Mouse (Mus musculus) kidney, adult 11 months (tissue): ENCODE results near the gene Pcsk2.
A peak's percentile ranks its signal among the peaks of the same experiment; 100 is the strongest.

Experiments used
- DNase-seq: peaks from one replicate; pipeline ENCODE4 v3.0.0; 2022

Gene Pcsk2

DNA sequence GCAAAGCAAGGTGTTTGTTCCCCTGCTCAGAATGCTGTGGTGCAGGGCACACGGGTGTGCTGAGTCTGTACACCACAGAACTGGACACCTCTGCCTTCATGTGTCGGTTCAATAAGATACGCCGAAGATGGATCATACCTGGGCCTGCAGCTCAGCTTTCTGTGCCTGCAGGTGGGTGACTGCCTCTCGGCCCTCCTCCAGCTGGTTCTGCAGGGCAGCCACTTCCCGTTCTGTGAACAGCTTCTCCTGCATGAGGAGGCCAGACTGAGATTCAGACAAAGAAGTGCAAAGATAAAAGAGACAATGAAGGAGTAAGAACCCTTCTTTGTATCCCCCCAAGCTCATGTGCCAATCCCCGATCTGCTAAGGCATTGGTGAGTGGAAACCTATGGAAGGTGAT is 295.6 kb downstream of the Pcsk2 start:
- DNase-seq = no peak

- DNase-seq = no peak
Measured at GRCm38 (mm10) chr2:143844779-143845178, 298.8 kb downstream of the Pcsk2 start.

DNA sequence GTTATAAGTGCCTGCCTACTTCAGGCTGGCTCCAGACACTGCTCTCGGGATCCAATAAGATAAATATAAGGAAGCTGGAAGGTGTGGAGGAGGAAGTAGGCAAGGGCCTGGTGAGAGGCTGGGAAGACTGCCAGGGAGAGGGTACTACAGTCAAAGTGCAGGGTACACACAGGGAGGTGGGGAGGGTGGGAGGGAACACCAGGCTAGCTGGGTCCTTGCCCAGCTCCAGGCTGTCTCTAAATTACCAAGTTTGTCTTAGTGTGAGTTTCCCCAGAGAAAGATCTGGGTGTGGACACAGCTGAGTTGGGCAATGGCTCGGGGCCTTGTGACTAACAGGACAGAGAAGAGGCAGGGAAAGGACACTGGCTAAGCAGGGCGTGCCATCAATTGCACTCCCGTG is 300.8 kb downstream of the Pcsk2 start:
- DNase-seq = peak; percentile 72

GRCm38 (mm10) chr2:143847291-143847690 is 301.3 kb downstream of the Pcsk2 start:
- DNase-seq = no peak

- DNase-seq = no peak
Measured at GRCm38 (mm10) chr2:143851354-143852221, 305.6 kb downstream of the Pcsk2 start.

GRCm38 (mm10) chr2:143852295-143853275 is 306.6 kb downstream of the Pcsk2 start:
- no peak for DNase-seq

- DNase-seq = no peak
Measured at GRCm38 (mm10) chr2:143853447-143853846, 307.5 kb downstream of the Pcsk2 start.

- no peak for DNase-seq
Measured at GRCm38 (mm10) chr2:143859166-143859565, 313.2 kb downstream of the Pcsk2 start.

DNA sequence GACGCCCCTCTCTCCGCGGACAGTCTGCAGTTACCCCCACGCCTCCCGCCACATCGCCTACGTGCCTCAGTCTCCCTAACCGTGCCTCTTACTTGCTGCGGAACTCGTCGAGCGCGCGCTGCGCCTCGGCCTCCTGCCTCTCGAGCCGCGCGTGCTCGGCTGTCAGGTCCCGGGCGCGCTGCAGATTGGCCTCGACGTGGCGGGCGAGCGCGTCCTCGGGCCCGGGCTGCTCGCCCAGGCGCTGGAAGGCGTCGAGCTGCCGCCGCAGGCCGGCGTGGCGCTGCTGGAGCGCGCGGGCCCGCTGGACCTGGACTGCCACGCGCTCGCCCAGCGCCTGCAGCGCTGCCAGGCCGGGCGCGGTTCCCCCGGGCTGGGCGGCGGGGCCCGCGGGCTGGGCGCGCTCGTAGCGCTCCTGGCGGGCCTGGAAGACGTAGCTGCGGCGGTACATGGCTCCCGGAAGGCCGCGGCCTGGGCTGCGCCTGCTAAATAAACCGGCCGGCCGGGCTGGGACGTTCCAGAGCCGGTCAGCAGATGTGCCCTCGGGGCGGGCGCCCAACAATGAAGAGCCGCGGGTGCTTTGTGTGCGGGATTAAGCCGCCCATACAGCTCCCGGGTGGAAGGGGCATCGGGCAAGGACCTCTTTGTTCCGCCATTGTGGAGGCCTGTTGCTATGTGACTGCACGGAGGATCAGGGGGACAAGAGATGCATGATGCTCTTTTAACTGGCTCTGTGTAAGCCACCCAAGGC is 316.7 kb downstream of the Pcsk2 start, which contains the start of gene Bfsp1:
Bfsp1 (minus strand) TSS at position 690 of the 748 bp plus-strand sequence.
- no peak for DNase-seq

DNA sequence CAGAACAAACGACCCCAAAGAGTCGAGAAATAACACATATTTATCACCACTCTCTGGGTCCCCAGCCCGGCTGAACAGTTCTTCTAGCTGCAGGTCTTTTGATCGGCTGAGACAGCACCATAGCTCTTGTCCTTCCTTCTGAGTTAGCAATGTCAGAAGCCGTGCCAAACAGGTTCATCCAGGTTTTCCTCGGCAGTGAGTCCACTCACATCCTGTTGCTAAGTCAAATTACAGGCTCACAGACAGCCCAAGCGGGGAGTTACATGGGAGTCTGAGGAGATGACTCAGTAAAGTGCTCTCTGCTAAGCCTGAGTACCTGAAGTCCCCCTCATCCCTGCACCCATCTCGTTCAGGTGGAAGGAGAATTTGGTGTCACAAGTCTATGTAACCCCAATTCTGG is 318.6 kb downstream of the Pcsk2 start:
- no peak for DNase-seq
